Mouse (Mus musculus): Measurements from ENCODE around the gene Marcks. TPM values are rescaled to one million over a fixed set of nuclear protein-coding genes. Genes with fewer than 3 reads are reported as not detected.

Marcks gene
- polyA plus RNA-seq, 1 experiment from 2014 or later, result 99.9 TPM

DNA sequence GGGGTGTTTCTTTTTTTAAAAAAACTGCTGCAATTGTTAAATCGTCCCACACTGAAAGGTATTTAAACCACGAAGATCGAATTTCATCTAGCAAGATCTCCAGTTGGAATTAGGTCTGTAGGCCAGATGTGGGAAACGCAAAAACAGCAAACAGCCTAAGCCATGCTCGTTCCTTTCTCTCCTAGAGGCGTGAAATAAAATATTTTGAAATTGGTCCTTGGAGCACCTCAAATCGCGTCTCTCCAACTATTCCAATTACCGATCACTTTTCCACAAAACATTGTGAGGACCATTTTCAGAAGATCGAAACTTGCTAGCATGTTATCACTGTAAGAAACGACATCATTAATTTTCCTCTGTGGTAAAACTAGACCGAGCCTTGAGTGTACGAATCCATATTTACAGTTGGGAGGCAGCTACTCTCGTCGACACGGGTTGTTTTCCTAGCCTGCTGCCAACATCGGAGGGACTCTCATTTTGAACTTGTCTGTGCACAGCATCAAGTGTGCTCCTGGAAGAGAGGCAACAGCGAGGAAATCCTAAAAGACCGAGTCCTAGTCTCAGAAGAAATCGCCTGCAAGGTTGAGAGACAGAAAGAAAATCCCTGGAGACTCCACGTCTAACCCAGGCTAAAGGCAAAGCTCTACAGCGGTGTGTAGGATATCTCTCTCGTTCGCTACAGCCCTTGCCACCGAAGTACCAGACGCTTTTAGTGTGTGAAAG lies 884 bp upstream of the Marcks start:
- H3K4me2 ChIP-seq, result peak overlapping the region; percentile 94
- H3K4me1 ChIP-seq (ENCODE audit: control insufficient read depth, insufficient read depth, low read length), result peaks cover 4% of the 10 kb centered on the region; the same call in 1 of the 2 replicates
- peak overlapping the region; percentile 72 for H3K4me3 ChIP-seq (ENCODE audit: low read depth, low read length)
- H3K36me3 ChIP-seq (ENCODE audit: control insufficient read depth, insufficient read depth, low read length), result 0 out of 2 replicates have a peak, but pooled peaks cover 3% of the 10 kb centered on the region
- H3K9ac ChIP-seq (ENCODE audit: low read depth, low read length), result peak overlapping the region; percentile 99
- no peaks in the 10 kb centered on the region for H3K27me3 ChIP-seq (ENCODE audit: control insufficient read depth, insufficient read depth, low read length)
- H3K9me3 ChIP-seq (replicated peaks; ENCODE audit: control insufficient read depth, low read length), result no peaks in the 10 kb centered on the region
- 1% methylated on average over 26 of the region's 26 CpGs for WGBS (ENCODE audit: insufficient replicate concordance)
- peak overlapping the region; percentile 96 for H3K27ac ChIP-seq (ENCODE audit: low read depth, low read length)
- ATAC-seq (replicated peaks; ENCODE audit: insufficient number of reproducible peaks, low FRiP score, low TSS enrichment), result no peak

- H3K36me3 ChIP-seq (ENCODE audit: control insufficient read depth, insufficient read depth, low read length), result peaks cover 7% of the 10 kb centered on the region; the same call in 1 of the 2 replicates
- 0% methylated on average over 26 of the region's 26 CpGs for WGBS (ENCODE audit: insufficient replicate concordance)
- no peak for ATAC-seq (replicated peaks; ENCODE audit: insufficient number of reproducible peaks, low FRiP score, low TSS enrichment)
- peaks cover 4% of the 10 kb centered on the region; the same call in 1 of the 2 replicates for H3K4me1 ChIP-seq (ENCODE audit: control insufficient read depth, insufficient read depth, low read length)
- H3K4me3 ChIP-seq (ENCODE audit: low read depth, low read length), result peak overlapping the region; percentile 72
- peak overlapping the region; percentile 94 for H3K4me2 ChIP-seq
- H3K9me3 ChIP-seq (replicated peaks; ENCODE audit: control insufficient read depth, low read length), result no peaks in the 10 kb centered on the region
- no peaks in the 10 kb centered on the region for H3K27me3 ChIP-seq (ENCODE audit: control insufficient read depth, insufficient read depth, low read length)
- H3K9ac ChIP-seq (ENCODE audit: low read depth, low read length), result peak overlapping the region; percentile 99
- peak overlapping the region; percentile 96 for H3K27ac ChIP-seq (ENCODE audit: low read depth, low read length)
These were observed 399 bp downstream of the Marcks start for GRCm38 (mm10) chr10:37138311-37138731.

GRCm38 (mm10) chr10:37137531-37138310 lies 999 bp downstream of the Marcks start:
- under 1% methylated on average over 24 of the region's 24 CpGs for WGBS (ENCODE audit: insufficient replicate concordance)
- Histone ChIP-seq H3K4me3 (ENCODE audit: low read depth, low read length) (peak overlapping the region; percentile 72), H3K4me1 (ENCODE audit: control insufficient read depth, insufficient read depth, low read length) (peaks cover 4% of the 10 kb centered on the region; the same call in 1 of the 2 replicates), H3K27ac (ENCODE audit: low read depth, low read length) (peak overlapping the region; percentile 96), H3K36me3 (ENCODE audit: control insufficient read depth, insufficient read depth, low read length) (peaks cover 7% of the 10 kb centered on the region; the same call in 1 of the 2 replicates), H3K27me3 (ENCODE audit: control insufficient read depth, insufficient read depth, low read length) (no peaks in the 10 kb centered on the region), H3K9ac (ENCODE audit: low read depth, low read length) (peak overlapping the region; percentile 99), H3K4me2 (peak overlapping the region; percentile 94), H3K9me3 (replicated peaks; ENCODE audit: control insufficient read depth, low read length) (no peaks in the 10 kb centered on the region)
- ATAC-seq (replicated peaks; ENCODE audit: insufficient number of reproducible peaks, low FRiP score, low TSS enrichment), result no peak

DNA sequence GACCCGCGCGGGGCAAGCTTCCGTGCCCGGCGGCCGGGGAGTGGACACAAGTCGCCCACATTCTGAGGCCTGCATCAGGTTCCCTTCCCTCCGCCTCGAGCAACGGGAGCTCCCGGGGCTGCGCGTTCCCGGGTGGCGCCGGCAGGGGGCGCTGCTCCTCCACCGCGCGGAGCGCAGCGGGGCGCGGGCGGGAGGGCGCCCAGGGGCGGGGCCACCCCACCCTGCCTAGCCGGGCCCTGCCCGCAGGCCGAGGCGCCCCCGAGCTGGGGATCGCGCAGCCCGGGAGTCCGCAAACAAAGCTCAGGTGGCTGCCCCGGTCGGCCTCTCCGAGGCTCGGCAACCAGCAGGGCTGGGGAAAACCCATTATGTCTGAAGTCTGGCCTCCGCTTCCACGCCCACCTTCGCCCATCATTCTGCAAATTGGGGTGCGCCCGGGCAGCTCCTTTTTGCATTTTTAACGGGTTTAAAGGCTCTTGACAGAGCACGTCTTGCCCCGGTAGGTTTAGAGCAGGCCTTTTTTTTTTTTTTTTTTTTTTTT lies 1.7 kb downstream of the Marcks start:
- peak overlapping the region; percentile 72 for H3K4me3 ChIP-seq (ENCODE audit: low read depth, low read length)
- H3K4me2 ChIP-seq, result peak overlapping the region; percentile 94
- 0% methylated on average over 49 of the region's 49 CpGs for WGBS (ENCODE audit: insufficient replicate concordance)
- peak; percentile 75 for ATAC-seq (replicated peaks; ENCODE audit: insufficient number of reproducible peaks, low FRiP score, low TSS enrichment)
- H3K4me1 ChIP-seq (ENCODE audit: control insufficient read depth, insufficient read depth, low read length), result peaks cover 4% of the 10 kb centered on the region; the same call in 1 of the 2 replicates
- H3K9ac ChIP-seq (ENCODE audit: low read depth, low read length), result peak overlapping the region; percentile 99
- no peaks in the 10 kb centered on the region for H3K27me3 ChIP-seq (ENCODE audit: control insufficient read depth, insufficient read depth, low read length)
- no peaks in the 10 kb centered on the region for H3K9me3 ChIP-seq (replicated peaks; ENCODE audit: control insufficient read depth, low read length)
- peak overlapping the region; percentile 96 for H3K27ac ChIP-seq (ENCODE audit: low read depth, low read length)
- H3K36me3 ChIP-seq (ENCODE audit: control insufficient read depth, insufficient read depth, low read length), result peaks cover 7% of the 10 kb centered on the region; the same call in 1 of the 2 replicates

DNA sequence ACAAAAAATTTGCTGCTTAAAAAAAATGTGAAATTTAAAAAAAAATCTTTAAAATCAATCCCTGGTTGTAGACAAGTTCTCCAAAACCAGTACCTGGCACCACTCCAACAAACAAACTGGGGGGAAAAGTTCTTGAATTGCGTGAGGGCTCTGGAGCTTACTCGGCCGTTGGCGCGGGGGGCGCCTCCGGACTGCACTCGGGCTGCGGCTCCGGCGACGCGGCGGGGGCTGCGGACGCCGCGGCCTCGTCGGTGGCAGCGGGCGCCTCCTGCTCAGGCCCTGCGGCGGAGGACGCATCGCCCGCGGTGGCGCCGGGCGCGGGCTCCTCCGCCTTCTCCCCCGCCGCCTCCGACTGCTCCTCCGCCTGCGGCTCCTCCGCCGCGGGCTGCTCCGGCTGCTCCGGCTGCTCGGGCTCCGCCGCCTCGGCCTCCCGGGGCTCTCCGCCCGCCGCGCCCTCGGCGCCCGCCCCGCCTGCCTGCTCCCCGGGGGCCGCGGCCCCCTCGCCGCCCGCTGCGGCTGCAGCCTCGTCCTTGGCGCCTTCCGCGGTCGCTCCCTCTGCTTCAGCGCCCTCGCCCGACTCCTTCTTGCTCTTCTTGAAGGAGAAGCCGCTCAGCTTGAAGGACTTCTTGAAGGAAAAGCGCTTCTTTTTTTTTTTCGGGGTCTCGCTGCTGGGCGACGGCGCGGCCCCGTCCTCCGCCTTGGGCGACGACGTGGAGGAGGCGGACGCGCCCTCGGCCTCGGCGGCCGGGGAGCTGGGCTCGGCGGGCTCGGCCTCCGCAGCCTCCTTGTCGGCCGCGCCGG lies 2.6 kb downstream of the Marcks start:
- Histone ChIP-seq H3K4me2 (peak overlapping the region; percentile 94), H3K27me3 (ENCODE audit: control insufficient read depth, insufficient read depth, low read length) (no peaks in the 10 kb centered on the region), H3K9me3 (replicated peaks; ENCODE audit: control insufficient read depth, low read length) (no peaks in the 10 kb centered on the region), H3K27ac (ENCODE audit: low read depth, low read length) (peak overlapping the region; percentile 96), H3K4me3 (ENCODE audit: low read depth, low read length) (peak overlapping the region; percentile 72), H3K36me3 (ENCODE audit: control insufficient read depth, insufficient read depth, low read length) (peaks cover 7% of the 10 kb centered on the region; the same call in 1 of the 2 replicates), H3K4me1 (ENCODE audit: control insufficient read depth, insufficient read depth, low read length) (no peaks in the 10 kb centered on the region), H3K9ac (ENCODE audit: low read depth, low read length) (peak overlapping the region; percentile 99)
- peak; percentile 8; the same call in 1 of the 2 replicates for ATAC-seq (replicated peaks; ENCODE audit: insufficient number of reproducible peaks, low FRiP score, low TSS enrichment)
- under 1% methylated on average over 95 of the region's 99 CpGs for WGBS (ENCODE audit: insufficient replicate concordance)

- no peaks in the 10 kb centered on the region for H3K9me3 ChIP-seq (replicated peaks; ENCODE audit: control insufficient read depth, low read length)
- ATAC-seq (replicated peaks; ENCODE audit: insufficient number of reproducible peaks, low FRiP score, low TSS enrichment), result no peak
- no peaks in the 10 kb centered on the region for H3K4me1 ChIP-seq (ENCODE audit: control insufficient read depth, insufficient read depth, low read length)
- 92% methylated on average over 4 of the region's 4 CpGs for WGBS (ENCODE audit: insufficient replicate concordance)
- no peak overlapping the region; the same call in 1 of the 2 replicates for H3K4me3 ChIP-seq (ENCODE audit: low read depth, low read length)
- H3K4me2 ChIP-seq, result peak overlapping the region; percentile 49; the same call in 1 of the 2 replicates
- peaks cover 7% of the 10 kb centered on the region; the same call in 1 of the 2 replicates for H3K36me3 ChIP-seq (ENCODE audit: control insufficient read depth, insufficient read depth, low read length)
- no peaks in the 10 kb centered on the region for H3K27me3 ChIP-seq (ENCODE audit: control insufficient read depth, insufficient read depth, low read length)
- H3K9ac ChIP-seq (ENCODE audit: low read depth, low read length), result no peak overlapping the region
- no peak overlapping the region for H3K27ac ChIP-seq (ENCODE audit: low read depth, low read length)
These were observed 4.6 kb downstream of the Marcks start for GRCm38 (mm10) chr10:37133876-37134708.

- H3K27ac ChIP-seq (ENCODE audit: low read depth, low read length), result no peak overlapping the region
- 89% methylated on average over 4 of the region's 4 CpGs for WGBS (ENCODE audit: insufficient replicate concordance)
These were observed 6.0 kb downstream of the Marcks start for GRCm38 (mm10) chr10:37132671-37133070.

More at GRCm38 (mm10) chr10:37132671-37133070, 6.0 kb downstream of the Marcks start:
- Histone ChIP-seq H3K9me3 (replicated peaks; ENCODE audit: control insufficient read depth, low read length) (no peaks in the 10 kb centered on the region), H3K27me3 (ENCODE audit: control insufficient read depth, insufficient read depth, low read length) (no peaks in the 10 kb centered on the region), H3K4me2 (no peak overlapping the region), H3K9ac (ENCODE audit: low read depth, low read length) (no peak overlapping the region), H3K4me3 (ENCODE audit: low read depth, low read length) (no peak overlapping the region), H3K4me1 (ENCODE audit: control insufficient read depth, insufficient read depth, low read length) (no peaks in the 10 kb centered on the region), H3K36me3 (ENCODE audit: control insufficient read depth, insufficient read depth, low read length) (peaks cover 7% of the 10 kb centered on the region; the same call in 1 of the 2 replicates)
- no peak for ATAC-seq (replicated peaks; ENCODE audit: insufficient number of reproducible peaks, low FRiP score, low TSS enrichment)
